Mouse (Mus musculus) T-cell, adult 2 months (primary cell): ENCODE measurements around the gene Crocc2.

Experiments used
- DNase-seq: peaks from one replicate; pipeline ENCODE4 v3.0.0; 2022; ENCODE audit warnings: low spot score

The Crocc2 gene

DNA sequence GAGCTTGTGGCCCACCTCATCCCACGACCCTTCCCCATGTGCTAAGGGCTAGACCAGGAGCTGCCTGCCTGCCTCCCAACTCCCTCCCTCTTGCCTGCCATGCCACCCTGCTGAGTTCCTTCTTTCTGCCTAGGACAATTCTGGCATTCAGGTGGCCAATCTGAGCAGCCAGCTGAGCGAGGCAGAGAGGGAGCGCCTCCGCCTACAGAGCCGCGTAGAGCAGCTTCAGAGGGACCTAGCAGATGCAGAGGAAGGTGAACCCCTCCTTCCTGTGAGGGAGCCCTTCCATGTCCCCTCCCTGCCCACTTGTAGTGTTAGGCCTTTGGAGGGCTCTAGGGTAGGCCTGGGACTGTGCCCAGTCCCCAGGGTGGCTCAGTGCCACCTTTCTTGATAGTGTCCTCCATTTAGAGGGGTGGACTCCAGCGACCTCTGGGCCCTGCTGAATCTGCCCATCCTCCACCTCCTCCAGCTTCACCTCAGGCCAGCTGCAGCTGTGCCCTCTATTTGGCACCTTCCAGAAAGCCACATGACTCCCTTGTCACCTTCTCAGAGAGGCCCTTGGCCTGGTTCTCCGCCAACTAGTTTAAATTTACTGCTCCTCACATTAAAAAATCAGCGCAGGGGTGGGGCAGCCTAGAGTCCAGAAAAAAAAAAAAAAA is 48.4 kb downstream of the Crocc2 start:
- DNase-seq = no peak

DNA sequence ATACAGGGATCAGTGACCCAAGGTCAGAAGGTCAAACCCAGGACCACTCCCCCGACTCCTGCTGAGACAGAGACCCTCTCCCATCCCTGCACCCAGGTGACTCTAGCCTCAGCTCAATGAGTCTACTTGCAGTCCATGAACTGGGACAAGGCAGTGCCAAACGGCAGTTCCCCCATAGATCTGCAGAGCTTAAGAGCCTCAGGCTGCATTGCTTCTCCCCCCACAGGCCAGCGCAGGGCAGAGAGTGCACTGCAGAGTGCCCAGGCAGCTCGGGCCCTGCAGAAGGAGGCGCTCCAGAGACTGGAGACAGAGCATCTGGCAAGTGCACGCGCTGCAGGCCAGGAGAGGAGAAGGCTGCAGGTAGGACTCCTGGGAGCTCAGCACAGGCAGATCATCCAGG is 49.0 kb downstream of the Crocc2 start:
- DNase-seq = no peak

DNA sequence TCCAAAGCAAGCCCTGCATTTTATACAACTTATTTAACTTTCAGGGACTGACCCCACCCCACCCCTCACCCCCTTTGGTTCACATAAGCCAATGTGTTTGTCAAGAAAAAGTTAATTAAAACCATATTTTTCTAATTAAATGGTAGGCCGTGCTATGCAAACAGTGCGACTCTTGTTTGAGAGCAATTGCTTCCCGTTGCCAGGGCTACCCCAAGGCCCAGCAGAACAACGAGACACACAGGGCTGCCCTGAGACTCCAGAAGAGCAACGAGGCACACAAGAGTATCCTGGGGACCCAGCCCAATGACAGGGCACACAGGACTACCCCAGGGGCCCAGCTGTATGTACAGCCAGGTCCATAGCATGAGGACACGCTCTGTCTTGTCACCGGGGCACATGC is 52.3 kb downstream of the Crocc2 start:
- no peak for DNase-seq

DNA sequence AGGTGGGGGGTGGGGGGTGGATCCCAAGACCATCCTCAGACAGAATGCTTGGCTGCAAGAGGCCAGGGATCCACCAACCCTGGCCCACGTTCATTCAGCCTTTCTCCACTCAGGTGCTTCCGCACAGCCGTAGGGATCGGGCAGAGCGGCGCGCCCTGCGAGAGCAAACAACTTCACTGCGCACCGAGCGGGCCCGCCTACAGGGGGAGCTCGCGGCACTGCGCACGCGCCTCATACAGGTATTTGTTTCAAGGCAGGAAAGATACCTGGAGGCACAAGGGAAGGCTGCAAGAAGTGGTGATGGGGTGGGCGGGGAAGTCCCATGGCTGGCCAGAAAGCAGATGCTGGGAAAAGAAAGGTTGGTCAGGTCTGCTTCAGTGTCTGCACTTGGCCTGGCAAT is 55.4 kb downstream of the Crocc2 start:
- peak; percentile 25 for DNase-seq

DNA sequence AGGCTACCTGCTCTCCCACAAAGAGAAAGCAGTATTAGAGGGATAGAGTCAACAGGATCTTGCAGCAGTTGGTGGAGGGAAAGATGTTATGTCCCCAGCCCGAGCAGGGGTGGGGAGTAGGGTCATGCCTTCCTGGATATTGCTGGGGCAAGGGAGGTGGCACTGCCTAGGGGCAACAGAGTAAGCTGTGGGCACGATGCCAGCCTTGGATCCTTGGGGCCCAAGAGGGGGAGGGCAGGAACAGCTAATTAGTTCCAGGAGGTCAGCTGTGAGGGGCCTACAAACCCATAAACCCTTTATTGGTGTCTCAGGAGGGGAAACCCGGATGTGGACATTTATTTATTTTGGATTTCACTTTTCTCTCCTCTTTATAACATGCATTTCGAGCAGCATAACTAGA is 56.7 kb downstream of the Crocc2 start:
- no peak for DNase-seq

DNA sequence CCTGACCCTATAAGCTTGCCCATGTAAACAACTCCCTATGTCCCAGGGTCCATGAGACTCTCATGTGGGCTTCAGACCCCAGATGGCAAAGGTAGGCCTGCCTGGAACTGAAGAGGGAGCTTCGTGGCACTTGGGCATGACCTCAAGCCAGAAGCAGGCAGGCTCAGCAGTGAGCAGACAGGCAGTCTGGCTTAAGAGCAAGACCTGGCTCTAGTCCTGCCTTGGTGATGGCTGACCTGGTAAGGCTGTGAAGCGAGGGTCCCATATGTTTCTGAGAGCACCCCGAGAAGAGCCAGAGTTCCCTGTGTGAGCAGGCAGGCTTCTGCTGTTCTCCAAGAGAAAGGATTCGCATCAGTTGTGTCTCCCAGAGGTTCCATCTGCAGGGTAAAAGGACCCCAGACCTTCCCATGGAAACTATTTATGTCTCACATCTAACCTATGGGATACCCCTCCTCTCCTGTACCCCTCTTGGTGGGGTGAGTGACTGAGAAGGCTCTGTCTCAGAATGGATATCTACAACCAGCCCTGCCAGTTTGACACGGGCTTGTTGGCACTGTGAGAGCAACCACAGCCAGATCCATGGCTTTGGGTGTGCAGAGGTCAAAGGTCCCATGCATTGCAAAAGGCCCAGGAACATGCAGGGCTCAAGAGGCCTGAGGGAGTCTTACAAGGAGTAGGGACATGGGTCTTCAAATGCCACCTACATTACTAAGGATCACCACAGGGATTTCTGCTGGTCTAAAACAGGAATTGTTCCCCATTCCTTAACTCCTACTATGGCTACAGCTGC is 57.4 kb downstream of the Crocc2 start:
- DNase-seq = no peak

DNA sequence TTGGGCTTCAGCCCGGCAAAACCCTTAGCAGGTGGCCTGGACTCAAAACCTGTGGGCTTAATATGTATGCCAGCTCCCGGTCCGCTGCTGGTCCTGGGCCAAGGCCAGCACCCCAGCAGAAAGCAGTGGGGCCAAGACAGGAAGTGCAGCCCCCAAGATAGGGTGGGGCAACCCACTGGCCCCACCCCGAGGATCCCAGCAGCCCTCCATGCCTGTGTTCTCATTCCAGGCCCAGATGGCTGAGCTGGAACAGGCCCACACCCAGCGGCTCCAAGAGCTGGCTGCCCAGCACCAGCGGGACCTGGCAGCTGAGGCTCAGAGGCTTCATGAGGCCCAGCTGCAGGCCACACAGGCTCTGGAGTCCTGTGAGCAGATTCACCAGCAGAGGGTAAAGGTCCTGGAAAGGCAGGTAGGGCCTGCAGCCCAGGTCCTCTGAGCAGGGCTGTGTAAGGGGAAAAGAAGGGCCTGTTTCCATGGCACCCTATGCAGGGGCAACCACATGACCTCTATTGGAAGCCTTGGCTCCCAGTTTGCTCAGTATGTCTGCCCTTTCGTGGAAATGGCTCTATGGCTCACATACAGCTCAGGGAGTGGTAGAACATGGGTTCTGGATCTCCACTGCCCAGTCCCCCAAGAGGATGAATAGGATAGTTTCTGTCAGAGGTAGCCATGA is 58.9 kb downstream of the Crocc2 start:
- DNase-seq = no peak

DNA sequence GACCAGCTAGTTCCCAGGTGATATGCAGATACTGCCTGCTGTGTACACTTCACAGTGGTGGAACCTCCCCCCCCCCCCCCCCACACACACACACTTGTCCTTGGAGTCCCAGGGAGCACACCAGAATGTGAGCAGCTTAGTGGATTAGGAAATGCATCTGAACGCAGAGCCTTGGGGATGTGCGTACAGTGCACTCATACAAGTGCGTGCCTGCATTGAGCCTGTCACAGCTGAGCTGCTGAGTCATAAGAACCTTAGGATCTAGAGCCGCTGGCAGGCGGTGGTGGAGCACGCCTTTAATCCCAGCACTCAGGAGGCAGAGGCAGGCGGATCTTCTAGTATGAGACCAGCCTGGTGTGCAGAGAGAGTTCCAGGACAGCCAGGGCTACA is 59.4 kb downstream of the Crocc2 start:
- DNase-seq = no peak

DNA sequence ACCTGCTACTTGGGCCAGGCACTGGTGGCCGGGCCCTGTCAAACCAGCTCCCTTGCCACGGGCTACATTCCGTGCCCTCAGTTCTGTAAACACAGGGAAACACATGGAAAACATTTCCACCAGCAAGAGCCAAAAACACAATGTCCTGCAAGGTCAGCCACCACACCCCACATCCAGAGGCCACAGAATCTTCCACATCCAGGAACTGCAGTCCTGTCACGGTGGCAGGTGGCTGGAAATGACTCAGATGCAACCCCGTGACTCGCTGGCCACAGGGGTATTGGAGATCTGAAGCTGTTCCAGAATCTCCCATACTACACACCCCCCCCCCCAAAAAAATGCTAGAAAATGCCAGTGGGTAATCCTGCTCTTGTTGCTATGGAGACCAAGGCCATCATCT is 60.7 kb downstream of the Crocc2 start:
- DNase-seq = no peak

DNA sequence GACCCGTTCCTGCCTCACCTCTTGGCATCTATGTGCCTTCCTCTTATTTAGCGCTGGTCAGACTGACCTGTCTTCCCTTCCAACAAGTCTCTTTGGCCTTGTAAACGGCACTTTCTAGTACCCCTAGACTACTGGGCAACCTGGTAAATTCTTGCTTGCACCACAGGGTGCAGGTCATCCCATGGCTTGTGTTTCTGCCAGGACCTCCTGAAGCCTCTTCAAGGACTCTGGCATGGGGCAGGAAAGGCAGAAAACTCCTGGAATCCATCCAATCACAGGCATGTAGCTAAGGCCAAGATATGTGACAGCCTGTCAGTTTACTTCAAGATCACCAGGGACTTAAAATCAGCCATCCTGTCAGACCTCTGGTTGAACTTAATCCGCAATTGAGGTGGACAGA is 61.1 kb downstream of the Crocc2 start:
- DNase-seq = no peak

DNA sequence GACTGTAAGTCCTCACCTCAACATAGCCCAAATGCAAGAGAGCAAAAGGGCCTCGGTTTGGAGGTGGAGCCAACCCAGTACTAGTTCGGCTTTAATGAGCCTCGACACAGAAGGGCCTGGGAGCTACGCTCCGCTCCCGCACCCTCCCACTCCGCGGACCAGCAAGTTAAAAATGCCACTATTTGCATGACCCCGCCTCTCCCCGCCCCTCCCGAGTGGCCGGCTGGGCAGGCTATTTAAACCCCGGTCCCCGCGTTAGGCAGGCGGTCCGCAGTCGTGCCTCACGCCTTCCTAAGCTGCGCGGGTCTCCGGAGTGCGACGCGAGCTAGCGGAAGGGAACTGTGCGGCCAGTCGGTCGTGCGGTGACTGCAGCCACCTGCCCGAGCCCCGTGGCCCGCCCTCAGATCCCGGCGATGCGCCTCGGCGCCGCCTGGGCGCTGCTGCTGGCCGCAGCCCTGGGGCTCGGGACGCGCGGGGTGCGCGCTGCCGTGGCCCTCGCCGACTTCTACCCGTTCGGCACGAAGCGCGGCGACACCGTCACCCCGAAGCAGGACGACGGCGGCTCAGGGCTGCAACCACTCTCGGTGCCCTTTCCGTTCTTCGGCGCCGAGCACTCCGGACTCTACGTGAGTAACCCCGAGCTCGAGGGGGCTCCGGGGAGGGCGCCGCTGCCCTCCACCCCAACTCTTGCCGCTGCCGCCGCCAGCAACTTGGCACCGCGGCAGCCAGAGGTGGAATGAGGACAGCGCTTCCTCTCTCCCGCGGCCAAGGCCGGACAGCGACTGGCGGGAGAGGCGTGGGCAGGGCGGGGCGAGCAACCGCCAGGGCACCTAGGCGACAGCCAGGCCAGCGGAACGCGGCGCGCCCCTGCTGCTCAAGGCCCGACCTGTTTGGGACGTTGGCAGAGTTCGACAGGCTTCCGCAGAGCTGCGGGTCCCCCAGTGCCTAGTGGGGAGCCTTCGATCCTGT is 67.3 kb downstream of the Crocc2 start, which contains the start of gene Sned1:
Gene Sned1 (plus strand): TSS at position 266 of the 969 bp plus-strand sequence.
- DNase-seq = no peak

DNA sequence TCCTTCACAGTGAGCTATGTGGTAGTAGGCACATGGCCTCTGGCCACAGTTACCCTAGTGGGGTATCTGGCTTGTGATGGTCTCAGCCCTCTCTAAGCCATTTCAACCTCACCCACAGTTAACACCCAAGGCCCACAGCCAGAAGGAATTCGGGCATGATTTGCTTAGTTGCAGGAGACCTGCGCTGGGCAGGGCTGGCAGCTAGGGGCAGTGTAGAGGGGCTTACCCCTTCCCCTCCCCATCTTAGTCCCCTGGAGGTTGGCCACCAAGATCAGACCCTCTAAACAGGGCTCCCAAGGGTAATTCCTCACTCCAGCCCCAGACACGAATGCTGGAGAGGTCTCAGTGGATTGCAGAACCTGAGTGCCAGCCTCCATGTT is 68.0 kb downstream of the Crocc2 start:
- DNase-seq = no peak

DNA sequence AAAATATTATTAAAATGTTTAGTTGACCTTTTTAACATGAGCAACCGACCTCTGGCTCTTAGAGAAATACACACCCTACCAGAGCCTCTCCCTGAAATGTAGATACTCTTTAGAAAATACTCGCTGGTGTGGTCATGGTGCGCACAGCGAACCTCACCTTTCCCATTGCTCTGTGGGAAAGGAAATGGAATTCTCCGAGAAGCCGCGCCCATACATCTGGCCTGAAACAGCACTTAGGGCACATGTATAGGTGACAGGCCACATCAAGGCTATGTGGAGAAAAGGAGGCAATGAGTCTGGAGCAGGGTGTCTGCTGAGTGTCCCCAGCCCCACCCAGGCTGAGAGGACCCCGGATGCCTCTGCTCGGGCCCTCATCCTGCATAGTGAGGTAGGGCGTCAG is 69.2 kb downstream of the Crocc2 start:
- no peak for DNase-seq

DNA sequence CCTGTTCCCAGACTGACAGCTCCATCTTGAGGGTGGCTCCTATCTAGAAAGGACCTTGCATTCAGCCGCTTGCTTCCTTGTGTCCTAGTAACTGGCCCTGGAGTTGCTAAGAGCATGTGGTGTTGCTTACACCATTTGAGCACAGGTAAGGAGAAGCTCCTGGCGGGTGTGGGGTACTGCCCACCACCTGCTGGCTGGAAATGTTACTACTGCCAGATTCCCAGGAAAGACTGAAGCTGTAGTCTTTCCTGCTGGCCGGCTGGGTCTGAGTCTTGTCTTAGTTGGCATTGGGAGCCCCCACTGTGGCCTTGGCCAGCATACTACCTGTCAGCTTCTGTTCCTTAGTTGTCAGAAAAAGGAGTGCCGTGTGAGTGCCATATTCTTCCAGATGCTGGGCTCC is 69.7 kb downstream of the Crocc2 start:
- no peak for DNase-seq

DNA sequence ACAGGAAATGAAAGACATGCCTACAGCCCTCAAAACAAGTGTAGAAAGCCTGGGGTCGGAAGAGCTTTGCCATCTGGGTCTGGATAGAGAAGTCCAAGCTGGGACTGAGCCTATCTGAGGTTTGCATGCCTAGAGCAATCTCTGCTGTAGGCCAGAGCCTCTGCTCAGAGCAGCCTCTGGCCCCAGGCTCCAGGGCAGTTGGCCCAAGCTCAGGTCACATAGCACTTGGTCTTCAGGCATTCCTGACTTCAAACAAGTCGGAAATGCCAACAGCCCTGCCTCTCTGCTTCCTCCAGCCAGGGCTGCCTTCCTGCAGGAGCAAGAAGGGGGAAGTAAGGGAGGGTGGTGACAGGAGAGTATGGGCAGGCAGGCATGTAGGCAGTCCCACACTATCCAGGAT is 77.4 kb downstream of the Crocc2 start:
- DNase-seq = no peak

DNA sequence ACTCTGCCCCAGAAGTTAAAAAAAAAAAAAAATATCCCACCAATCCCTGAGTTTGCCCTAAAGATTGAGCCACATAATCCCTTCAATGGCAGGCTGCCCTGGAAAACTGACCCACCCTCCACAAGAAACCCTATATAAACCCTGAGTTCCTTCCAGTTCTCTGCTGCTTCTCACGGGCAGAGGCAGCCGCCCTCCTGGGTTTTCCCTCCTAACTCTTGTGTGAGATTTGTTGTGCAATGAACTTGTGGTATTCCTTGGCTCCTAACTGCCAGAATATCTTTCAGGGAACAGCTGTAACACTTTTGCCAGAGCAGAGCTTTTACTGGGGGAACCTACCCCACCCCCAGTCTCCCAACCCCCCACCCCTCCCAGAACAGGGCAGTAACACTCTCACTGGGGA is 84.1 kb downstream of the Crocc2 start:
- DNase-seq = no peak

DNA sequence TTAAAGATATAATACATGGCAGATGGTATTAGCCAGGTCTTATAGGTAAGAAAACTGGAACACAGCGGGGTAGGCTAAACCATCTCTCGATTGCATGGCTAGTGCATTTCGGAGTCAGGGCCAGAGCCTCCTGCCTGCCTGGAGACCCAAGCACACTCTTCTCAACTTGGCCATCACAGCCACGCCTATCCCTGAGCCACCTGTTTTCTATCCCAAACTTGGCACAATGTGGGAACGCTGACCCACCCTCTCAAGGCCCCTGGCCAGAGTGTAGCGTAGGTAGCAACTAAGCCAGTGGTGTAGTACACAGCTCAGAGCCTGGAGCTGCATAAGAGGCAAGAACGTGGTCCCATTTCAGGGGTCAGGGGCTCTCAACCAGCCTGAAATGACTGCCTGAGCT is 87.2 kb downstream of the Crocc2 start:
- DNase-seq = no peak

DNA sequence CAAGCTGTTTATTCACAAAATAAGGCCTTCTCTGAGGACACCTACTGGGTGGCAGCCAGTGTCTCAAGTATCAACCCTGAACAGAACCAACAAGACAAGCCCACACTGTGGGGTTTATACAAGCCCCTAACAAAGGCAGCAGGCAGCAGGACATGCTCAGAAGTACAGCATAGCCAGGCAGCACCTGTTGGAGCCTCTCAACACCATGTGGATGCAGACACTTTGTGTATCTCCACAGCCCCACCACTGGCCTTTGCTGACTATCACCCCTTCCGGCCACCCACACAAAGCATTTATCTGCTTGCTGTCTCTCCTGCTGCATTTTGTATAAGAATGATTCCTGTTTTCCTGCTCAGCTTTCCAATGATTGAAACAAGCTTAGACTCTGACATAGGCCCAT is 89.0 kb downstream of the Crocc2 start:
- DNase-seq = no peak

DNA sequence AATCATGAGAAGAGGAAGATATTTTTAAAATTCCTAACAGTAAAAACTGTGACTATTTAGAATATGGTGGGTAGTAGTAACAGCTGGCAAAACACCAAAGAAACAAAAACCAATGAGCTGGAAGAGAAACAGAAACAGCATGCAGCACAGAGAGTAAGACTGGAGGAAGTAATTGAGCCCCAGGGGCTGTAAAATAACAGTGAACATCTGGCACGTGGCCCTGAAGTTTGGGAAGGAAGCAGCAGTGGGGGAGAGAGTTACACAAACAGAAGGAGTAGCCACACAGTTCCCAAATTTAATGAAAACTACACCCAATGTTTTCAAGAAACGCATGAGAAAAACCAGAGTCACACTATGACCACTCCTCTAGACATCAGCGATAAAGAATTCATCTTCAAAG is 98.7 kb downstream of the Crocc2 start:
- no peak for DNase-seq

DNA sequence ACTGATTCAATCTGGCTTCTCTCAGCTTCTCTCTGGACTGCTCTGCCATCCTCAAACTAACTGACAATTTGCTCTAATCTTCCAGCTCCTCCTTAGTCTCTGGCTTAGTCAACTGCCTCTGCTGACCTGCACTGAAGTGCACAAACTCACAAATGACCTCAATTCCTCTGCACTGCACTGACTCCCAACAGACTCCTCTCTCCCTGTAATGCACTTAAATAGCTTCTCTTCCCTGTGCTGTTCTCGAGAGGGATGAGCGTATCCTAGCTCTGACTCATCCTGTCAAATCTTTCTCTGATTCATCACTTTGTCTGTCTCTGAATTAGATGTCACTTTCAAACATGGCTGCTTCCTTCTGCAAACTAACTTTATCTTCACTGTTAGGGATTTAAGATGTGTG is 99.7 kb downstream of the Crocc2 start:
- no peak for DNase-seq

DNA sequence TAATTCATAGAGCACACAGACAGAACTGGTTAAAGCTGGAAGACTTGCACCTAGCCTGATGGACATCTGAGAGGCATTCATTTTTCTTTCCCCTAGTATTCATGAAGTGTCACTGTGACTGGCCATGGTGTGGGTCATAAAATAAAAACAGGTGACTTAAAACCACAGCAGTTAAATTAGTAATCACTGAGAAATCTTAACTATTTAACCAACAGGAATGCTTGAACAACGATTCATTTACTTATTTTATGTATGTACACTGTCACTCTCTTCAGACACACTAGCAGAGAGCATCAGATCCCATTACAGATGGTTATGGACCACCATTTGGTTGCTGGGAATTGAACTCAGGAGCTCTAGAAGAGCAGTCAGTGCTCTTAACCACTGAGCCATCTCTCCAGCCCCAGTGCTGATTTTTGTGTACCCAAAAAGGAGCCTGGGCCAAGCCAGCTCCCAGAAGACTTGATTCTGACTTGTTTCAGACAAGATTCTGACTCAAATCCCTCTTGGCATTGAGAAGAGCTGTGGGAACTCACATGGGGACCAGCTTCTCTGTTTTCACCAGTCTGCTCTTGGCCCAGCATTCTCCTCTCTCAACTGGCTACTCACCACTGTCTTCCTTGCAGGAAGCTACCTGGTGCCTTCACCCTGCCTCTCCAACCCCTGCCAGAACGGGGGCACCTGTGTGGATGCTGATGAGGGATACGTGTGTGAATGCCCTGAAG is 102.2 kb downstream of the Crocc2 start:
- no peak for DNase-seq

DNA sequence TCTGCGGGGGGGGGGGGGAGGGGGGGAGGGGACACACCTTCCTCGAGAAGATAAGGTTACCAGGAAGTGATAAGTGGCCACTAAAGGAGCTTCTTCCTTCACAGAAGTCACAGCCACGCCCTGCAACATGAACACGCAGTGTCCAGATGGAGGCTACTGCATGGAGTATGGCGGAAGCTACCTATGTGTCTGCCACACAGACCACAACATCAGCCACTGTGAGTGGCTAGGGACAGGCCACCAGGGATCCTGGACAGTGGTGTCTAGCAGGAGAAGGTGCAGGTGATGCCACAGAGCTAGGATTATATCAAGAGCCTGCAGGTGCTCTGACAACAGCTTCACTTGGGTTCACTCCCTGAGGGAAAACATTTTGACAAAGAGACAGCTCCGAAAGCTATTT is 103.2 kb downstream of the Crocc2 start:
- no peak for DNase-seq
